Mouse (Mus musculus) lung, adult 2 months (tissue): ENCODE results near the gene Car14.

Experiments used
- CTCF ChIP-seq: fragments of 200-500 bp; IDR thresholded peaks from 2 replicates; pipeline ENCODE4 v1.5.1; 2011; ENCODE audit warnings: mild to moderate bottlenecking, low read length, control low read depth; ENCODE audit not compliant: insufficient read depth
- POLR2A ChIP-seq: fragments of 200-500 bp; IDR thresholded peaks from 2 replicates; pipeline ENCODE4 v1.6.1; 2011; ENCODE audit warnings: low read depth, mild to moderate bottlenecking, control low read depth, low read length, borderline replicate concordance; ENCODE audit errors: extremely low read depth

- TF ChIP-seq CTCF, result no peak
- no peak for TF ChIP-seq POLR2A
These were observed 30.0 kb upstream of the Car14 start for GRCm38 (mm10) chr3:95934448-95934847.
